Mouse (Mus musculus): ENCODE measurements at regions not wholly inside any gene's neighbourhood (a gene's known extent, or its start where the extent isn't known, plus 50 kb on each side); places are given as distances from the start of the nearest gene placed in this dataset.

DNA sequence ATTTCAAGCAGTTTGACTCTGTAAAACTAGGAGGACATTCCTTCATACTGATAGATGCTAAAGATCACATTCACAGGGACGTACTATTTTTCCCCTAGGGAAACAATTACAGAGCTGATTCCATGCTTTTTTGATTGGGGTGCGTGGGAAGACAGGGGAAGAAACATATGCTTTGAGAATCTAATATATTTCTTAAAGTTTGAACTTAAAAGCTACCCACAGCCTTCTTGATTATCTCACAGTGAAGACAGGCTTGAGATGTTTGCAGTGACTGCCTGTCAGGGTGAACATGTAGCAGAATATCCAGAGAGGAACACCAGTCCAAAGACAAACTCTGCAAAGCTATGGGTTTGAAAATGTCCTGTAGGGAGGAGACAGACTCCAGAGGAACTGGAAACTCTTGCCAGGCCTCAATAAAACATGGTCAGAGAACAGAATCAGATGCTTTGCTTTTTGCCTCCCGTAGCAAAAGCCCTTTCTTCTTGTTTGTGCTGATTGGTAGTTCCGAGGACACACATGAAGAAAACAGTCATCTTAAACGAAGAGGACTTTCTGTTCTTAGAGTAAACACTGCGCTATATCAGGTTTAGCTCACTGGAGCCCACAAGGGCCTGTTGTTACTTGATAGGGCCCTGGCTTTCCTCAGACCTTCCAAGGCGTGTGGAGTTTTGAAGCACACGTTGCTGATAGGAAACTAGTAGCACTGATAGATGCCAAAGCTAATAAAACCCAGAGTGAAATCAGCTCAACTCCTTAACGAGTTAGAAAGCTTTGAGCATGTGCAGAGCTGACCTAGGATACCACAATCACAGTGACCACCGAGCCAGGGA lies 630.8 kb downstream of the Lmo4 start:
- Histone ChIP-seq H3K4me1 (ENCODE audit: control insufficient read depth, insufficient read depth, low read length) (no peaks in the 10 kb centered on the region), H3K4me3 (ENCODE audit: insufficient read depth, low read length) (no peak overlapping the region), H3K27ac (ENCODE audit: insufficient read depth, low read length) (no peak overlapping the region)
- no peak for TF ChIP-seq CTCF (IDR thresholded peaks at IDR 0.05; ENCODE audit: borderline replicate concordance, insufficient read depth, low read length)
- no peak for TF ChIP-seq POLR2A (IDR thresholded peaks at IDR 0.05; ENCODE audit: low read depth, low read length)

DNA sequence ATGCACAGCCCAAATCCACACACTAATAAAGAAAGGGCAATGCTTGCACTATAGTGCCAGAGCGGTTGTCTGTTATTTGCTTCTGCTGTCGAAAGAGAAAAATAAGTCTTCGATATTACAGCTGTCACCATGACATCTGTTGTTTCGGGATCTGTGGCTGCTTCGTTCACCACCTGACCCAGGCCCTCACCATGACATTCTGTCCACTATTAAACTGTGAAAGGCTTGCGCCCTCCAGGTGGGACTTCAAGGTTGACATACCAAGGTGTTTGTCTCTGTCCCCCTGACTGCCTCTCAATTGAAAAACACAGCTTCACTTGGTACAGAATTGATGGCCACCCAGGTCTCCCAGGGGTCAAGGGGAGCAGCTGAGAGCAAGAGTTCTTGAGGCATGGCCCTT lies 635.1 kb downstream of the Lmo4 start:
- H3K4me3 ChIP-seq (ENCODE audit: insufficient read depth, low read length), result no peak overlapping the region
- no peak for TF ChIP-seq CTCF (IDR thresholded peaks at IDR 0.05; ENCODE audit: borderline replicate concordance, insufficient read depth, low read length)
- no peak for TF ChIP-seq POLR2A (IDR thresholded peaks at IDR 0.05; ENCODE audit: low read depth, low read length)
- no peak overlapping the region for H3K27ac ChIP-seq (ENCODE audit: insufficient read depth, low read length)
- no peaks in the 10 kb centered on the region for H3K4me1 ChIP-seq (ENCODE audit: control insufficient read depth, insufficient read depth, low read length)

DNA sequence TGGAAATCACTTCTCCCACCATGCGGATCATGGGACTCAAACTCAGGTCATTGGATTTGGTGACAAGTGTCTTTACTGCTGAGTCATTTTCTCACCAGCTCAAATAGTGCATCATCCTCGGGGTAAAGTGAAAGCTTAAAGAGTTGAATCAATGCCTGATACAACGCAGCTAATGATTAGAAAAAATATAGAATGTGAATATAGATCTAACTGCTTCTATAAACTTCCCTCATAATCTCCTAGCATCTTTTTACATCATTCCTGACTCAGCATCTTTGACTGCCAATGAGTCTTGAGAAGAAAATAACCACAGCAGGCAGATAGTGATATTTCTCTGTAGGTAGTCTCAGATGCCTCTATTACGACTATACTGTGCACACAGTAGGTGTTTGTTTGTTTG lies 640.0 kb downstream of the Lmo4 start:
- no peak for TF ChIP-seq CTCF (IDR thresholded peaks at IDR 0.05; ENCODE audit: borderline replicate concordance, insufficient read depth, low read length)
- no peaks in the 10 kb centered on the region for H3K4me1 ChIP-seq (ENCODE audit: control insufficient read depth, insufficient read depth, low read length)
- no peak overlapping the region for H3K4me3 ChIP-seq (ENCODE audit: insufficient read depth, low read length)
- H3K27ac ChIP-seq (ENCODE audit: insufficient read depth, low read length), result no peak overlapping the region

DNA sequence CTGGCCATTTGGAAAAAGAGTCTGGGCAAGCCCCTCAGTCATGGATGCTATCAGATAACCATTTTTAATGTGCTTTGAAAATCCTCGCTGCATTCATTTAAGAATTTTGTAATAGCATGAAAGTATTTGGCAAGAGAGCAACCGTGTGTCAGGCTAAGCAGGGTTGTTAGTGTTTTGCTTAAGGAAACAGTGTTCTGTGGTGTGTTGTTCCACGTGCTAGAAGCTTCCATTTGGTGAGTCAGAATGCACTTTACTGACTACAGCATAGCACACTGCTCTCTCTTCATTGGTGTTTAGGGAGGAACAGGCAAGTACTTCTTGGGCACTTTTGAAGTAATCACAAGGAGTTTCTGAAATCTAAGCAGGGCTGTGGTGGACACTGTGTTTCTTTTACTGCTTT lies 661.0 kb upstream of the Pkn2 start:
- Histone ChIP-seq H3K4me1 (ENCODE audit: control insufficient read depth, insufficient read depth, low read length) (no peaks in the 10 kb centered on the region; the same call in 1 of the 2 replicates), H3K27ac (ENCODE audit: insufficient read depth, low read length) (no peak overlapping the region), H3K4me3 (ENCODE audit: insufficient read depth, low read length) (no peak overlapping the region)
- TF ChIP-seq POLR2A (IDR thresholded peaks at IDR 0.05; ENCODE audit: low read depth, low read length), result no peak
- TF ChIP-seq CTCF (IDR thresholded peaks at IDR 0.05; ENCODE audit: borderline replicate concordance, insufficient read depth, low read length), result no peak

DNA sequence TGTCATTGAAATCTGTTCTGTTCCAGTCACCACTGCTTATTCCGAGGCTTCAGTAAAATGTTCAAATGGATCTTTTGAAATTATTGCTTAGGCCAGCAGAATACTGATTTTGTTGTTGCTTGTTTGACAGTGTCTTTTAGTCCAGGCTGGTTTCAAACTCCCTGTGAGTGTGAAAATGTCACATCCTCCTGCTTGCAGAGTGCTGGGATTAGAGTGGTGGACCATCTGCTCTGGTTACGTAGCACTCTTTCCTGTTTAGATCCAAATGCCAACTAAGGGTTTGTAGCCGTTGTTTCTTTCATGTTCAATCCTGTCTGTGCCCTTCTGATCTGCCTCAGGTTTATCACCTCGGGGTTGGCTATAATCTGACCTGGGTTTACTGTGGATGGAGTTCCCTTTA lies 646.2 kb upstream of the Pkn2 start:
- no peak for TF ChIP-seq POLR2A (IDR thresholded peaks at IDR 0.05; ENCODE audit: low read depth, low read length)
- no peak for TF ChIP-seq CTCF (IDR thresholded peaks at IDR 0.05; ENCODE audit: borderline replicate concordance, insufficient read depth, low read length)

DNA sequence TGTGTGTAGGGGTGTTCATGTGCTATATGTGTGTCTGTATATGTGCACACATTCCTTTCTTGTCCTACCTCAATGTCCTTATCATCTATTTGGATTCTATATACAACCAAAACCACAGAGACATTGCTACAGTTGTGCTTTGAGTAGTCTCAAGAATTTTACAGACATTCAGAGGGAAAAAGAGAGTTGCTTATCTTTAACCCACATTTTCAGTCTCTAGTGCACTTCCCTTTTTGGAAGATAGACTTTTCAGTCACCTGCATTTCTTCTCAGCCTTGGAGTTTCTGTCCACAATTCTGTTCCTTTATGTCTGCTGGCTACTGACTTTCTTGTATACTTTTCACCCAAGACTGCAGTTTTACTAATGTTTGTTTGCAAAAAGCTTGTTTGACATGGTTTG lies 645.5 kb upstream of the Pkn2 start:
- no peaks in the 10 kb centered on the region for H3K4me1 ChIP-seq (ENCODE audit: control insufficient read depth, insufficient read depth, low read length)
- no peak for TF ChIP-seq CTCF (IDR thresholded peaks at IDR 0.05; ENCODE audit: borderline replicate concordance, insufficient read depth, low read length)
- TF ChIP-seq POLR2A (IDR thresholded peaks at IDR 0.05; ENCODE audit: low read depth, low read length), result no peak
- H3K4me3 ChIP-seq (ENCODE audit: insufficient read depth, low read length), result no peak overlapping the region
- H3K27ac ChIP-seq (ENCODE audit: insufficient read depth, low read length), result no peak overlapping the region

More for the DNA sequence above, 646.2 kb upstream of the Pkn2 start:
- Histone ChIP-seq H3K4me3 (ENCODE audit: insufficient read depth, low read length) (no peak overlapping the region), H3K27ac (ENCODE audit: insufficient read depth, low read length) (no peak overlapping the region), H3K4me1 (ENCODE audit: control insufficient read depth, insufficient read depth, low read length) (no peaks in the 10 kb centered on the region)

DNA sequence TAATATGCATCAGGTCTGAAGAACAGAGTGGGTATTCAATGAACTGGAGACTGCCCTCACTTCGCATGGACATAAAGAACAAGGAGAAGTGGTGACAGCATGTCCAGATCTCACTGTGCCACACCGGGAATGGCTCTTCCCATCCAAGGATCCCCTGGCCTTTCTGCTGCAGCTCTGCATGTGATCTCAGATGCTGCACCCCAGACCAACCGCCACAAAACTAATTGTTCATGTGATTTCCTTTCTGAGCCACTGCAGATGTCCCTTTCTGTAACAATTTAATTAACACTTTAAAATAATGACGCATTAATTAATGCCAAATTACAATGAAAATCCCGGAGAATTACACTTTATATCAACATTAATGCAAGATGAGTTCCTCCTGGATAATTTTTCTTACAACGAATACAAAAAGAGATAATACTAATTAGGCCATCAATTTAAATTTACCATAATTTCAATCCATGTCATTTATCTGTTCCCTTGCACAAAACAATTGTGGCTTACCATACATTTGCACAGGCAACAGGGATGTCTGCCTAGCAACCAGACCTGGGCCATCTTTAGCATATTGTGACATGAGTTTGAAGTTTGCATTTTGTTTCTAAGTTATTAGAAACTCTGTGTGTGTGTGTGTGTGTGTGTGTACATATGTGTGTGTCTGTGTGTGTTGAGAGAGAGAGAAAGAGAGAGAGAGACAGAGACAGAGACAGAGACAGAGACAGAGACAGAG lies 630.9 kb upstream of the Pkn2 start:
- H3K4me3 ChIP-seq (ENCODE audit: insufficient read depth, low read length), result no peak overlapping the region
- TF ChIP-seq POLR2A (IDR thresholded peaks at IDR 0.05; ENCODE audit: low read depth, low read length) (no peak), CTCF (IDR thresholded peaks at IDR 0.05; ENCODE audit: borderline replicate concordance, insufficient read depth, low read length) (no peak)
- H3K4me1 ChIP-seq (ENCODE audit: control insufficient read depth, insufficient read depth, low read length), result no peaks in the 10 kb centered on the region
- H3K27ac ChIP-seq (ENCODE audit: insufficient read depth, low read length), result no peak overlapping the region

DNA sequence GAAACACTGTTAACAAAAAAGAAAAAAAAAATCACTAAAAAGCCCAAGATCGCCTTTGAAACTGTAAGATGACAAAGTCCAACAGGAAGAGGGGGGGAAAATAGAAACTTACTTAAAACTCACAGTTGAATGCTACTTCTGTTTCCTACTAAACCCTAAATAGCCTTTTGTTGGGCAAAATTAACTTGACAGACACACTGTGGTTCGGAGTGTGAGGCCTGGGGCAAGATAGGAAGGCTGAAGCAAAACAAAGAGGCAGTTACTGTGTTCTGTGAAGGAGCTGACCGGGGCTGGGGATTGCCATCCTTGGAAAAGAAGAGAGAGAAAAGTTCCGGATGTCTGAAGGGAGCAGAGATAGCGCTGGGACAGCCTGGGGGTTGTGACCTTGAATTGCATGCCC lies 627.7 kb upstream of the Pkn2 start:
- no peak overlapping the region for H3K4me3 ChIP-seq (ENCODE audit: insufficient read depth, low read length)
- no peak overlapping the region for H3K27ac ChIP-seq (ENCODE audit: insufficient read depth, low read length)
- H3K4me1 ChIP-seq (ENCODE audit: control insufficient read depth, insufficient read depth, low read length), result no peaks in the 10 kb centered on the region
- TF ChIP-seq CTCF (IDR thresholded peaks at IDR 0.05; ENCODE audit: borderline replicate concordance, insufficient read depth, low read length) (no peak), POLR2A (IDR thresholded peaks at IDR 0.05; ENCODE audit: low read depth, low read length) (no peak)

DNA sequence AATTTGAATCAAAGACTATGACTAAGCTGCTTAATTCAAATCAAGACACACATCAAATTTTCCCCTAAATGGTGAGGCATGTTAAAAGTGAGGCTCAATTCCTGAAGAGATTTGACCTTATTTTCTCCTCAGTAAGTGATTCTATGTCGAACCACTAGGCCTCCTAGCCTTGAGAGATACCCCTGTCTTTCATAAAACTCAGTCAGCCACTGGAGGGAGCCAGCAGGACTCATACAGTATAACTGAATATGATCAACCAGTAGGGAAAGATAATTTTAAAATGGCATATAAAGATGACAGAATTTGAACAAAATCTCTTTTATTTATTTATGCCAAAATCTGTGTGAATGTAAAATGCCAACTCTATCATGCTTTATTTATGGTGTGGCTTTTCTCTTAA lies 626.5 kb upstream of the Pkn2 start:
- no peak for TF ChIP-seq CTCF (IDR thresholded peaks at IDR 0.05; ENCODE audit: borderline replicate concordance, insufficient read depth, low read length)
- TF ChIP-seq POLR2A (IDR thresholded peaks at IDR 0.05; ENCODE audit: low read depth, low read length), result no peak
- Histone ChIP-seq H3K4me3 (ENCODE audit: insufficient read depth, low read length) (no peak overlapping the region), H3K4me1 (ENCODE audit: control insufficient read depth, insufficient read depth, low read length) (no peaks in the 10 kb centered on the region)

DNA sequence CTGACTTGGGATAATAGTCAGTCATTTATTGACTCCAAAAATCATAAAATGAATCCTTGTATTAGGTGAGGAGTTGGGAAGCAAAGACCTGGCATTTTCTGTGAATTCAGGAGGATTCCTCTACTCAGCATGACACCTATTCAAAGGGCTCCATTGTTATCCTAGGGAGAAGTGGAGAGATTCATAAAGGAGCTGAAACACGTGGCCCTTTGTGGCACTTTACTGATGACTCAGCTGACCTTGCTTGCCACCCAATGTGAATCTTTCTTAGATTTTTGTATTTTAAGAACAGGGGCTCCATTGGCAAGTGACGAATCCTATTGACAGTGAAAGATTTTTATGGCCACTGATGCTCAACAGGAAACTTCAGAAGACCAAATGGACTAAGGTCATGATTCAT lies 619.2 kb upstream of the Pkn2 start:
- H3K27ac ChIP-seq (ENCODE audit: insufficient read depth, low read length), result no peak overlapping the region
- TF ChIP-seq POLR2A (IDR thresholded peaks at IDR 0.05; ENCODE audit: low read depth, low read length), result no peak
- no peak for TF ChIP-seq CTCF (IDR thresholded peaks at IDR 0.05; ENCODE audit: borderline replicate concordance, insufficient read depth, low read length)

More for the DNA sequence above, 626.5 kb upstream of the Pkn2 start:
- no peak overlapping the region for H3K27ac ChIP-seq (ENCODE audit: insufficient read depth, low read length)

More for the DNA sequence above, 619.2 kb upstream of the Pkn2 start:
- H3K4me3 ChIP-seq (ENCODE audit: insufficient read depth, low read length), result no peak overlapping the region
- H3K4me1 ChIP-seq (ENCODE audit: control insufficient read depth, insufficient read depth, low read length), result peaks cover 9% of the 10 kb centered on the region; the same call in 1 of the 2 replicates
